Mouse (Mus musculus): ENCODE data around the gene Btbd35f30. TPM values are rescaled to one million over a fixed set of nuclear protein-coding genes. Genes with fewer than 3 reads are reported as not detected.
"Not testable (repeated sequence)": the region's sequence is repeated elsewhere in the genome, so short reads cannot be mapped to it uniquely, and the experiment has no call there.

Btbd35f30 gene
- polyA plus RNA-seq (2014; fragmentation: Nextera tagmentation; extraction: Ambion mirVana) = not detected in 2 replicates

- ATAC-seq (replicated peaks; ENCODE audit: insufficient number of reproducible peaks, low FRiP score, low TSS enrichment, low read depth); H3K9ac ChIP-seq (replicated peaks; ENCODE audit: low read length); H3K9me3 ChIP-seq (replicated peaks; ENCODE audit: control insufficient read depth, low read length); H3K27me3 ChIP-seq (ENCODE audit: control insufficient read depth, insufficient read depth, low read length); H3K4me3 ChIP-seq (ENCODE audit: low read depth, low read length); H3K27ac ChIP-seq (replicated peaks; ENCODE audit: low read depth, low read length); H3K4me2 ChIP-seq (ENCODE audit: low read depth, low read length); H3K4me1 ChIP-seq (ENCODE audit: control insufficient read depth, insufficient read depth, low read length); H3K36me3 ChIP-seq (replicated peaks; ENCODE audit: control insufficient read depth, insufficient read depth, low read depth, low read length); DNase-seq (ENCODE audit: low spot score): not testable (repeated sequence)
- WGBS = no CpG with 5 or more reads among the region's 4 CpGs
Observed at GRCm38 (mm10) chrX:32894325-32894724, at the start of gene Btbd35f30. Btbd35f30 (plus strand) TSS chrX:32894625.

GRCm38 (mm10) chrX:32941468-32941867, 47.0 kb downstream of the Btbd35f30 start, which contains the start of gene Gm21789:
Gm21789 (plus strand) TSS chrX:32941768.
- not testable (repeated sequence) for H3K9me3 ChIP-seq (replicated peaks; ENCODE audit: control insufficient read depth, low read length); ATAC-seq (replicated peaks; ENCODE audit: insufficient number of reproducible peaks, low FRiP score, low TSS enrichment, low read depth); H3K4me1 ChIP-seq (ENCODE audit: control insufficient read depth, insufficient read depth, low read length); H3K4me2 ChIP-seq (ENCODE audit: low read depth, low read length); H3K27me3 ChIP-seq (ENCODE audit: control insufficient read depth, insufficient read depth, low read length); H3K36me3 ChIP-seq (replicated peaks; ENCODE audit: control insufficient read depth, insufficient read depth, low read depth, low read length); H3K9ac ChIP-seq (replicated peaks; ENCODE audit: low read length); H3K27ac ChIP-seq (replicated peaks; ENCODE audit: low read depth, low read length); H3K4me3 ChIP-seq (ENCODE audit: low read depth, low read length); DNase-seq (ENCODE audit: low spot score)
- WGBS = no CpG with 5 or more reads among the region's 1 CpGs

Other genes starting within 250 kb of the Btbd35f30 start
- not detected in 2 replicates for gene Gm5926, start 243.9 kb upstream of the Btbd35f30 start, polyA plus RNA-seq (2014; fragmentation: Nextera tagmentation; extraction: Ambion mirVana)
- not detected in 2 replicates for gene Btbd35f21, start 168.5 kb upstream of the Btbd35f30 start, polyA plus RNA-seq (2014; fragmentation: Nextera tagmentation; extraction: Ambion mirVana)
- not detected in 2 replicates for gene Gm21789, start 47.1 kb downstream of the Btbd35f30 start, polyA plus RNA-seq (2014; fragmentation: Nextera tagmentation; extraction: Ambion mirVana)
- gene Btbd35f5, start 79.3 kb downstream of the Btbd35f30 start, polyA plus RNA-seq (2014; fragmentation: Nextera tagmentation; extraction: Ambion mirVana) = not detected in 2 replicates

Measured in embryonic facial prominence, embryonic 11.5 days (tissue).